Mouse (Mus musculus): ENCODE measurements around the gene Kdelr2. TPM values are rescaled to one million over a fixed set of nuclear protein-coding genes. Genes with fewer than 3 reads are reported as not detected.

Gene Kdelr2
- polyA plus RNA-seq, 1 experiment from 2014 or later: 254 TPM

DNA sequence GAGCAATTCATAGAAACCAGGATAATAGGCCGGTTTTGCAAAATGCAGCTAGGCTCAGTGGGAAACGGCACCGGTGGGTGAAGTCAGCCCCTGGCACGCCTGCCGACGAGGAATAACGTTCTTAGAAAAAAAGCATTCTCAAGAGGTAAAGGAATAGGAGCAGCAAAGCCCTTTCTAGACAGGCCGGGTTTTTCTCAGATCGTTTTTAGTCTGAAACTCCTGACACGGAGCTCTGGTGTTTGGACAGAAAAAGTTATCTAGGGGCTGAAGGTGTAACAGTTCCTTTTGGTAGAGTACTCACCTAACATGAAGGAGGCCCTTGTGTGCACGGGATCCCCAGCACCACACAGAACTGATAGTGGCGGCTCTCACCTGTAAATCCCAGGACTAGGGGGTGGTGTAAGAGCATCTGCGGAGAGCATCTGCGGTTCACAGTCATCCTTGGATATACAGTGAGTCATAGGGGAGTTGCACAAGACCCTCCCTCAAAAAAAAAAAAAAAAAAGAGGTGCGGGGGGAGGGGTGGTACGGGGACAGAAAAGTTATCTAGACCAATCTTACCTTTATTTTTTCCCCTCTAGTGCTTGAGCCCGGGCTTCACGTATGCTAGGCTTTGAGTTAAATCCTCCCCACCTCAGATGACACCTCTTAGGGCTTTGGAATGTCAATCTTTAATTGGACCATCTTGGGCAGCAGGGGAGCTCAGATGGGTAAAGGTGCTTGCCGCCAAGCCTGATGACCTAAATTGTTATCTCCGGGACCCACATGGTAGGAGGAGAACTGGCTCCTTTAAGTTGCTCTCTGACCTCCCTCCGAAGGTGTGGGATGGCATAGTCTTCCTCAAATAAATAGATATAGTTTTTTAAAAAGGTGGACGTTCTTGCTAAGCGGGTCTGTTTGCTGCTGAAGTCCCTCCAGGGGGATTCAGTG is 61.8 kb downstream of the Kdelr2 start:
- no peak for ATAC-seq (ENCODE audit: insufficient number of reproducible peaks, insufficient read depth, low FRiP score, low read depth)
- Histone ChIP-seq H3K27me3 (ENCODE audit: control insufficient read depth, insufficient read depth, low read length) (no peaks in the 10 kb centered on the region), H3K4me3 (ENCODE audit: control insufficient read depth in 1 of 2, insufficient read depth in 1 of 2, low read depth in 1 of 2, low read length in 2 of 2) (peak overlapping the region; percentile 66 to 74), H3K27ac (replicated peaks in 1 of 2; ENCODE audit: control insufficient read depth in 1 of 2, insufficient read depth in 1 of 2, low read depth in 2 of 2, low read length in 2 of 2) (no peak overlapping the region), H3K36me3 (ENCODE audit: control insufficient read depth, insufficient read depth, low read length) (peaks cover 27% of the 10 kb centered on the region), H3K9me3 (ENCODE audit: control insufficient read depth, low read length) (no peaks in the 10 kb centered on the region), H3K4me1 (ENCODE audit: control insufficient read depth in 2 of 2, insufficient read depth in 2 of 2, low read length in 2 of 2) (peaks cover 5 to 14% of the 10 kb centered on the region in 2 experiments; a peak in 3 of 4 replicates), H3K4me2 (ENCODE audit: low read length) (peak overlapping the region; percentile 88), H3K9ac (ENCODE audit: low read length) (peak overlapping the region; percentile 80)
- 30% methylated on average over 23 of the region's 23 CpGs for WGBS

DNA sequence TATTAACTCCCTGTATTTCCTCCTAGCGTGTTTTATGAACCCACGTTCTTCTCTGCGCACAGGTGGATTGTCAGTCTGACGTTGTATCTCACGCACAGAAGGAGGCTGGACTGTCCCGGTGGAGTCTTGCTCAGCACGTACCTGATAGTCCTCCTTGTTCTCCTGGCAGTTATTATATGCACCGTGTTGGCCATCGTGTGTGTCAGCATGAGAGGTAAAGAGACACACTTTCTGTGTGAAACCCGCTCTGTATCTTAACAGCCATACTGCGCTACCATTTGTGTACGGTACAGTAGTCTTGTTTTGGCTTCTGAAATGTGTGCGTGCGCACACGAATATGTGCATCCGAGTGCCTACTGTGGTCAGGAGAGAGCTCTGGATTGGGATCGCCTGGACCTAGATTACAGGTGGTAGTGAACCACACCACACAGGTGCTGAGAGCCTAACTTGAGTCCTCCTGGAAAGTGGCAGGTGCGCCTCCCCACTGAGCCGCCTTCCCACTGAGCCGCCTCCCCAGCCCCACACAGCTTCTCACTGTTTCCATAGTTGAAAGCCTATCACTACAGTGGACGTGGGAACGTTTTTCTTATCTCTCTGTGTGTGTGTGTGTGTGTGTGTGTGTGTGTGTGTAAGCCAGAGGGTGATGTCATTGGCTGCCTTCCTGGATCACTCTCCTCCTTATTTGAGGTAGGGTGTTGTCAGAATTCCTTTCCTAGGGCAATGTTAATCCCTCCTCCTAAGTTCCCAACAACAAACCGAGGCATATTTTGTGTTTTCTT is 63.4 kb downstream of the Kdelr2 start:
- H3K27ac ChIP-seq (replicated peaks in 1 of 2; ENCODE audit: control insufficient read depth in 1 of 2, insufficient read depth in 1 of 2, low read depth in 2 of 2, low read length in 2 of 2): no peak overlapping the region
- H3K36me3 ChIP-seq (ENCODE audit: control insufficient read depth, insufficient read depth, low read length): peaks cover 27% of the 10 kb centered on the region
- H3K9me3 ChIP-seq (ENCODE audit: control insufficient read depth, low read length): no peaks in the 10 kb centered on the region
- no peak overlapping the region for H3K4me3 ChIP-seq (ENCODE audit: control insufficient read depth in 1 of 2, insufficient read depth in 1 of 2, low read depth in 1 of 2, low read length in 2 of 2)
- WGBS: 83% methylated on average over 23 of the region's 23 CpGs
- peaks cover 13 to 25% of the 10 kb centered on the region in 2 experiments for H3K4me1 ChIP-seq (ENCODE audit: control insufficient read depth in 2 of 2, insufficient read depth in 2 of 2, low read length in 2 of 2)
- H3K27me3 ChIP-seq (ENCODE audit: control insufficient read depth, insufficient read depth, low read length): no peaks in the 10 kb centered on the region
- no peak overlapping the region for H3K9ac ChIP-seq (ENCODE audit: low read length)
- no peak for ATAC-seq (ENCODE audit: insufficient number of reproducible peaks, insufficient read depth, low FRiP score, low read depth)
- H3K4me2 ChIP-seq (ENCODE audit: low read length): no peak overlapping the region

- no peak for ATAC-seq (ENCODE audit: insufficient number of reproducible peaks, insufficient read depth, low FRiP score, low read depth)
These were observed 64.3 kb downstream of the Kdelr2 start for GRCm38 (mm10) chr5:143467931-143468330.

DNA sequence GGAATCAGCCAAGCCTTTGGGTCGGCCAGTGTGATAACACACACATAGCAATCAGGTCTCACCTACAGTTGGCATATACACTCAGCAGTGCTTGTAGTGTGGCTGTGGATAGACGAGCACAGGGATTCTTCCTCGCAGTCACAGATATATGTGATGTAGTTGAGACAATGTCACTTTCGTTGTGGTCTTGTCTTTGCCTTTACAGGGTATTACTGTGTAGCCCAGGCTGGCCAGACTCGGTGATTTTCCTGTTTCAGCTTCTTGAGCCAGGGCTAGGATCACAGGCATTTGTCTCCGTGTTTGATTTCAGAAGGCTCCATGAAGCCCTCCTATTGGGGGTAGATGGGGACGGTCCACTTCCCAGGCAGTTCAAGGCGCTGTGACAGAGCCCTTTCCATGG is 66.0 kb downstream of the Kdelr2 start:
- no peak overlapping the region for H3K4me2 ChIP-seq (ENCODE audit: low read length)
- peaks cover 44% of the 10 kb centered on the region for H3K36me3 ChIP-seq (ENCODE audit: control insufficient read depth, insufficient read depth, low read length)
- no peak overlapping the region for H3K4me3 ChIP-seq (ENCODE audit: control insufficient read depth in 1 of 2, insufficient read depth in 1 of 2, low read depth in 1 of 2, low read length in 2 of 2)
- H3K27me3 ChIP-seq (ENCODE audit: control insufficient read depth, insufficient read depth, low read length): no peaks in the 10 kb centered on the region
- ATAC-seq (ENCODE audit: insufficient number of reproducible peaks, insufficient read depth, low FRiP score, low read depth): no peak
- no peak overlapping the region for H3K9ac ChIP-seq (ENCODE audit: low read length)
- H3K4me1 ChIP-seq (ENCODE audit: control insufficient read depth in 2 of 2, insufficient read depth in 2 of 2, low read length in 2 of 2): peaks cover 13 to 21% of the 10 kb centered on the region in 2 experiments
- WGBS: 85% methylated on average over 8 of the region's 8 CpGs
- H3K9me3 ChIP-seq (ENCODE audit: control insufficient read depth, low read length): no peaks in the 10 kb centered on the region
- H3K27ac ChIP-seq (replicated peaks in 1 of 2; ENCODE audit: control insufficient read depth in 1 of 2, insufficient read depth in 1 of 2, low read depth in 2 of 2, low read length in 2 of 2): no peak overlapping the region

More at GRCm38 (mm10) chr5:143467931-143468330, 64.3 kb downstream of the Kdelr2 start:
- Histone ChIP-seq H3K36me3 (ENCODE audit: control insufficient read depth, insufficient read depth, low read length) (peaks cover 28% of the 10 kb centered on the region), H3K9ac (ENCODE audit: low read length) (no peak overlapping the region), H3K27me3 (ENCODE audit: control insufficient read depth, insufficient read depth, low read length) (no peaks in the 10 kb centered on the region), H3K4me1 (ENCODE audit: control insufficient read depth in 2 of 2, insufficient read depth in 2 of 2, low read length in 2 of 2) (peaks cover 13 to 25% of the 10 kb centered on the region in 2 experiments), H3K9me3 (ENCODE audit: control insufficient read depth, low read length) (no peaks in the 10 kb centered on the region), H3K4me2 (ENCODE audit: low read length) (no peak overlapping the region), H3K4me3 (ENCODE audit: control insufficient read depth in 1 of 2, insufficient read depth in 1 of 2, low read depth in 1 of 2, low read length in 2 of 2) (no peak overlapping the region), H3K27ac (replicated peaks in 1 of 2; ENCODE audit: control insufficient read depth in 1 of 2, insufficient read depth in 1 of 2, low read depth in 2 of 2, low read length in 2 of 2) (no peak overlapping the region)
- WGBS: 81% methylated on average over 6 of the region's 6 CpGs

GRCm38 (mm10) chr5:143470421-143471164 is 67.0 kb downstream of the Kdelr2 start:
- Histone ChIP-seq H3K9ac (ENCODE audit: low read length) (0 out of 2 replicates have a peak overlapping the region, but pooled peaks have one; percentile 7), H3K4me3 (ENCODE audit: control insufficient read depth in 1 of 2, insufficient read depth in 1 of 2, low read depth in 1 of 2, low read length in 2 of 2) (no peak overlapping the region), H3K9me3 (ENCODE audit: control insufficient read depth, low read length) (no peaks in the 10 kb centered on the region), H3K4me1 (ENCODE audit: control insufficient read depth in 2 of 2, insufficient read depth in 2 of 2, low read length in 2 of 2) (peaks cover 10 to 16% of the 10 kb centered on the region in 2 experiments), H3K27ac (replicated peaks in 1 of 2; ENCODE audit: control insufficient read depth in 1 of 2, insufficient read depth in 1 of 2, low read depth in 2 of 2, low read length in 2 of 2) (peak overlapping the region; percentile 75 to 89), H3K27me3 (ENCODE audit: control insufficient read depth, insufficient read depth, low read length) (no peaks in the 10 kb centered on the region), H3K36me3 (ENCODE audit: control insufficient read depth, insufficient read depth, low read length) (peaks cover 54% of the 10 kb centered on the region), H3K4me2 (ENCODE audit: low read length) (no peak overlapping the region)
- peak; percentile 71 for ATAC-seq (ENCODE audit: insufficient number of reproducible peaks, insufficient read depth, low FRiP score, low read depth)
- 36% methylated on average over 15 of the region's 15 CpGs for WGBS

DNA sequence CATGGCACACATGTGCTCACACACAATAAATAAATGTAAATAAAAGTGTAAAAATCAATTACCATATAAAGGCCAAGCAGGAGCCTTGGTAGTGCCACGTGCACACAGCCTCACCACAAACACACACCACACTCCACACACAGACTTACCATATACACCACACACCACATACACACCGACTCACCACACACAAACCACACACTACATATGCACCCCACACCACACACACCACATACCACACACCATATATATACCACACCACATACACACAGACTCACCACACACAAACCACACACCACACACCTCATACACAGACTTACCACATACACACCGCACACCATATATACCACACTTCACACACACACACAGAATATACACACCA is 67.5 kb downstream of the Kdelr2 start:
- H3K4me2 ChIP-seq (ENCODE audit: low read length): no peak overlapping the region
- peak overlapping the region; percentile 75 to 89 for H3K27ac ChIP-seq (replicated peaks in 1 of 2; ENCODE audit: control insufficient read depth in 1 of 2, insufficient read depth in 1 of 2, low read depth in 2 of 2, low read length in 2 of 2)
- ATAC-seq (ENCODE audit: insufficient number of reproducible peaks, insufficient read depth, low FRiP score, low read depth): no peak
- H3K4me1 ChIP-seq (ENCODE audit: control insufficient read depth in 2 of 2, insufficient read depth in 2 of 2, low read length in 2 of 2): peaks cover 10 to 12% of the 10 kb centered on the region in 2 experiments
- 87% methylated on average over 3 of the region's 3 CpGs for WGBS
- no peaks in the 10 kb centered on the region for H3K9me3 ChIP-seq (ENCODE audit: control insufficient read depth, low read length)
- H3K36me3 ChIP-seq (ENCODE audit: control insufficient read depth, insufficient read depth, low read length): peaks cover 57% of the 10 kb centered on the region
- H3K4me3 ChIP-seq (ENCODE audit: control insufficient read depth in 1 of 2, insufficient read depth in 1 of 2, low read depth in 1 of 2, low read length in 2 of 2): no peak overlapping the region
- H3K9ac ChIP-seq (ENCODE audit: low read length): no peak overlapping the region
- H3K27me3 ChIP-seq (ENCODE audit: control insufficient read depth, insufficient read depth, low read length): no peaks in the 10 kb centered on the region

Measured in heart, embryonic 14.5 days (tissue).